Mouse (Mus musculus) right cerebral cortex, postnatal 36 days (tissue): ENCODE measurements around the gene Naa15.

Experiments
- DNase-seq, 2 experiments: peaks; one replicate each; pipeline ENCODE4 v3.0.0; 2022; ENCODE audit warnings: low spot score in 2 of 2, mixed read lengths in 1 of 2

Naa15 gene

DNA sequence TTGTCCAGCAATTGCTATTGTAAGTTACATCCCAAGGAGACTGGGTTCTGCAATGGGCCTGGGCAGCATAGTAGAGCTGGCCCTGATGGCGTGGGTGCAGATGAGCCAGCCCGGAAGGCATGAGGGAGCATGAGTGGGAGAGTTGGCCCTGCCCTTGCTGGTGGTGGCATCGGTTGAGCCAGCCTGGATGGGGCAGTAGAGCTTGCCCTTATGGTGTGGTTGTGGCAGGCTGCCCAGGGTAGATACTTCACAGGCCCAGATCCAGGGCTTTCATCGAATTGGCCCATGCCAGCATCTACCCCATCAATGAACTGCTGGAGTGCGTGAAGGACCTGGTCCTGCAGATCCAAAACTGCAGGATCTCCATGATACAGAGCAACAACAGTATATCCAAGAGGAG lies 97.0 kb downstream of the Naa15 start:
- DNase-seq = no peak

DNA sequence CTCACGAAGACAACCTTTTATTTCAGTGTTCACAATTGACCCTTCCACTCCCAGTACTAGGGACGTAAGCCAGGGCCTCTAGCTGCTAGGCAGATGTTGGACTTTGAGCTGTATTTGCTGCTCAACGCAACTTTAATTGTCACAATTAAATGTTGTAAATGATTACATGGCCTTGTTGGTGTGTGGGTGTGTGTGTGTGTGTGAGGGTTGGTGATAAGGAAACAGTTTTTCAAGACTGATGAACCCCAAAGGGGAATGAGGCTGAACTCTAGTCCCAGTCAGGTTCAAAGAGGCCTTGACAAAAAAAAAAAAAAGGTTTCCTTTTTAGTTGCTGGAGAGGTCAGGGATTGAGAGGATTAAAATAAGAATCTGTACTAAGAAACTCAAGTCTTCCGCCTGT lies 102.5 kb downstream of the Naa15 start:
- DNase-seq = no peak

DNA sequence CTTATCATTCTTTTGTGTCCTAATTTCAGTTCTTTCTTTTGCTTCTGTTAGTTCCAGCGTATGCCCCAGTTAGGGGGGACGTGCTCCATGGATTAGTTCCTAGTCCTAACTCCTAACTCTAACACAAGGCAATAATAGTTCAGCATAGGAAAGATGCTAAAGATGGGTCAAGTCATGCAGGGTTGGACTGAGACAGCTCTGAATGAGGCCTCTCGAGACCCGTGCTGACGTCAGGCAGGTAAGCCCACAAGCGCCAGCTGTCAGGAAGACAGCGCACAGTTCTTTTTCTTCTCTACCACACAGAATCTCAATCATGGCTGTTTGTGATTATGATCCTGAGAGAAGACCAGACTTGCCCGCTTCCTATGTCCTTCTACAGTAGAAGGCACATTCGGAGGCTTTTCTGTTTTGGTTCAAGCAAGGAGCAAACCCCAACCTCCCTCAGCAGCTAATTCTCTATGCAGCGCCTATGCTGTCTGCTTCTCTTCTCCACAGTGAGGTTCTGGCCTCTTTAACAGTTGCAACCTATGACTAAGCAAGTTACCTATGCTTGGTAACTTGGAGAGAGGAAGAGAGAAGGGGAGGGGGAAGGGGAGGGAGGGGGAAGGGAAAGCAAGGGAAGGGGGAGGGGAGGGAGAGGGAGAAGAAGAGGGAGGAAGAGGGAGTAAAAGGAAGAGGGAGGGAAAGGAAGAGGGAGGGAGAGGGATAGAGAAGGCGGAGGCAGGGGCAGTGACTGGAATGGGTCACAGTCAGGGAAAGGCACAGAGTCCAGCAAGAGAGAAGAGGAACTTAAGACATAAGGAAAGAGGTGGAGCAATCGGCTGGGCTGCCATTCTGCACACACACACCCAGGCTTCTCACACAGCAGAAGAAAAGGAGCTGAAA lies 103.2 kb downstream of the Naa15 start:
- DNase-seq = no peak

DNA sequence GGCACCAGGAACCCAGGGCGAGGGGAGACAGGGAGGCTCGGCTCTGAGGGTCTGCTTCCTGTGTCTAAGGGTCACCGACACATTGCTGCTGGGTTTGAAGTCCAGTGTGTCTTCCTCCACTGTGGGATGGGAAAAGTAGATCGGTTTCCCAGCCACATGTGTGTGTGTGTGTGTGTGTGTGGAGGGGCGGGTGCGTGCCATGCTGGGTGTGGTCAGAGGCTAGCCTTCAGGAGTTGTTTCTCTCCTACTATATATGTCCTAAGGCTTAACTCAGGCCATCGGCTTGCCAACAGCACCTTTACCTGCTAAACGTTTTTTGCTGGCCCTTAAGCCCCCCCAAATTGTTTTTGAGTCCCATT lies 103.8 kb downstream of the Naa15 start:
- DNase-seq = no peak

GRCm38 (mm10) chr3:51521262-51521661 lies 106.3 kb downstream of the Naa15 start:
- no peak for DNase-seq

DNA sequence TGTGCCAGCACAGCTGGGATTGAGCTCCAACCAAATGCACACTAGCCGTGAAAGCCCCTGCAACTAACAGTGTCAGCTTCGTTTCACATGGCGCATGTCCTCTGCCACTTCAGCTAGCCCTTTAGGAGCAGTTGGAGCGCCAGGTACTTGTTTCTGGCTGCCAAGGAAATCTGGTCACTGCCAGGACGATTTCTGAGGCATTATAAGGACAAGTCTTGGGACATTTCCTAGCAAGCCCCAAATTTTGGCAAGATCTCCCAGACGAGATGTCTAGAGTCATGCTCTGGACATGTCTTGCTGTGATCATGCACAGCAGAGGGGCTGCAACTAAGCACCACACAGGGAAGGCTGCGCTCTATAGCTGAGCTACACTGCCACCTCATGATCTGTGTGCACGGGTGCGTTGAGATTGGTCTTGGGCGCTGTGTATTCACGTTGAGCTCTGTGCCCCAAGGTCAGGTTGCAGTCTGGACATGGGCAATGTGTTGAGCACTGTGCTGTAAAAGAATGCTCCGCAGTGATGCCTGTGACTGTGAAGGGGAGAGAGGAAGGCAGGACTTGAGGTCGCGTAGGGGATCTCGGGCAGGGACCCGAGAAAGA lies 110.3 kb downstream of the Naa15 start:
- DNase-seq = no peak
